Mouse (Mus musculus): ENCODE data around the gene Smco3.

DNA sequence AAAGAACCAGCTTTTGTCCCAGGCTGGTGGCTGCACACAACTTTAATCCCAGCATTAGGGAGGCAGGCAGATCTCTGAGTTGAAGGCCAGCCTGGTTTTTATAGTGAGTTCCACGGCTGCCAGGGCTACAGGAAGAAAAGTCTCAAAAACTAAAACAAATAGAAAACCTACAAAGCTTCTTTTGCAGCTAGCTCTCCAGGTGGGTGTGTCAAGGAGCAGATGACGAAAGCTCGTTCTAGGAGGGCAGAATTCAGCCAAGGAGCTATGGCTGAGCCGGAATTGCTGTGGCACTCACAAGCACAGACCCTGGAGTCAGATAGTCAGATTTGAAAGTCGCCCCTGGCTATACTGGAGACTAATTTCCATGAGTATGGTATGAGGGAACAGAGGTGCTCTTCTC lies 28.4 kb downstream of the Smco3 start:
- TF ChIP-seq POLR2A (IDR thresholded peaks at IDR 0.05; ENCODE audit: low read depth, low read length) (no peak), CTCF (IDR thresholded peaks at IDR 0.05; ENCODE audit: extremely low read depth, insufficient read depth, insufficient read length, insufficient replicate concordance) (no peak)

Measured in spleen, adult 2 months (tissue).